Mouse (Mus musculus): Measurements from ENCODE around the gene Spata21.

The Spata21 gene

DNA sequence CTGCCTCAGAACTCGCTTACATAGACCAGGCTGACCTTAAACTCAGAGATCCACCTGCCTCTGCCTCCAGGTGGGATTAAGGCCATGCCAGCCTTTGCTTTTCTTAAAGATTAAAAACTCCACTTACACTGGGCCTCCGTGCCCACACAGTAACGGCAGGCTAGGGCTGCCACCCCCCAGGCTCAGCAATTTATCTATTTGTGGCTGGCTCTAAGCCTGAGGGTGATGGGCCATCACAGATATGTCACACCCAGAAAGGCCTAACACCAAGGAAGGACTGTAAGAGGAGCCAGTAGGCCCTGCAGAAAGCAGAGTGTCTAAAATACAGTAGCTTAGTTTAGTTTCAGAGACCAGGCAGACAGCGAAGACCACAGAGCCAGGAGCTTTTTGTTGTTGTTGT, 14.0 kb upstream of the Spata21 start:
- no peak for DNase-seq (ENCODE audit: low read depth, low spot score)

DNA sequence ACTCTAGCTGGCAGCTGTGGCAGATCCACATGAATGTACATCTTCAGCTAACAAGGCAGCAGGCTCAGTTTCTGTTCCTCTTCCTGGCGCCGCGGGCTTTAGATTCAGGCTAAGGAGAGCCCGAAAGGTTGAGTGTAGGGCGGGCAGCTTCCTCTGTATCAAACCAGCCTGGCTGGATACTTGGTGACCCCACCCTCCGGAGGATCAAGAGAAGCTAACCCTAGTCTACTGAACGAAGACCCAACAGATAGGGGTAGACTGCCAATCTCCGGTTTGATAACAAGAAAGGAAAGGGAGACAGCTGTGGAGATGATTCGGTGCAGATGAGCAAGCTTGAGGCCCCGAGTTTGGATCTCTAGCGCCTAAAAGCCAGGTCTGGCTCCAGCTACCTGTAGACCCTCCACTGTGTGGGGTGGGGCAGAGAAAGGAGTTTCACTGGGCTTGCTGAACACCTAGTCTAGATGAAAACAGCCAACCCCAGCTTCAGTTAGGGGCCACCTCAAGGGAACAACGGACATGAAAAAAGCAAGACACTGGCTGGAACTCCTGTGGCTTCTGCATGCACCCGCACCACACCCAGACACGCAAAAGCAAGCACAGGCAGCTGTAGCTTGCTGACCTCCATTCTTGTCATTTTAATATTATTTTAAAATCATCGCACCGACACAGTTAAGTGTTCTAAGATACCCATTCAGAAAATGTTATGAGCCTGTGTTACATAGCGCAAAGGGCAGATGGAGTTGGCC, 11.2 kb upstream of the Spata21 start:
- DNase-seq (ENCODE audit: low read depth, low spot score) = no peak

- peak; percentile 98 for DNase-seq (ENCODE audit: low read depth, low spot score)
Measured at GRCm38 (mm10) chr4:141077681-141078509, 10.2 kb upstream of the Spata21 start, which contains the start of gene Necap2. Gene Necap2 (minus strand): TSS chr4:141078357.

DNA sequence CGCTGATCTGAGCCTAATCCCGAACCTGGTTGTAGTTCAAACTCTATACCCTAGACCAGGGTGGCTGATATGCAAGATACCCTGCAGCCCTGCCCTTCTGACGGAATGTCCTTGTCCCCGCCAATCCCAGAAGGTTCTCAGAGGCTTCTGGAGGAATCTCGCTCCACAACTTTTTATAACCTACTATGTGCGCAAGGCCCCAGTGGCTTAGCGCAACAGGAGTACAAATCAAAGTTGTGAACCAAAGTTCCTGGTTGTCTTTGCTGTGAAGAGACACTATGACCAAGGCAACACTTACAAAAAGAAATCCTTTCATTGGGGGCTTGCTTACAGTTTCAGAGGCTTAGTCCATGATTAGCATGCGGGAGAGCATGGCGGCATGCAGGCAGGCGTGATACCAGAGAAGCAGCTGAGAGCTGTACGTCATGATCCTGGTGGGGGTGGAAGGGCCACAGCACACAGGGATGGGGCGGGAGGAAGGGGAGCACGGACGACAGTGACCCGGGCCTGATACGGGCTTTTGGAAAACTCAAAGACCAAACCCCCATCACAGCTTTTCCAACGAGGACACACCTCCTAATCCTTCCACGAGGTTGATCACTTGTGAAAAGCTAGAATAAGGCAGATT, 9.5 kb upstream of the Spata21 start:
- peak; percentile 72 for DNase-seq (ENCODE audit: low read depth, low spot score)

DNA sequence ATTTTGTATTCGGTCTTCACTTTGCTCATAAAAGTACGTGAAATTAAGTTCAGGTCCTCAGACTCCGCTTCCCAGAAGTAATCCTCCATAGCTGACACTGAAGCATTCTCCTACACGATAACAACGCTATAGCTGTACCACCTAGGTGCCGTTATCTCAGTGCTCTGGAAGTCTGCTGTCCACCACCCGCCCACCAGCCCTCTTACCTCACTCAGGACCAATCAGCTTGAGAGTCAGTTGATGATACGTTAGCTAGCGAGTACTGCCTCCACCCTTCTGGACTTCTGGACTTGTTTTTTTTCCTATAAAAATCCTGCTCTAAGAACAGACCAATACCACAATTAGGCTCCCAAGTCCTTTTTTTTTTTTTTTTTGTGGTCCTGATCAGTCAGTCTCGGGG, 1.3 kb upstream of the Spata21 start:
- no peak for DNase-seq (ENCODE audit: low read depth, low spot score)

GRCm38 (mm10) chr4:141088714-141089113, 581 bp downstream of the Spata21 start:
- DNase-seq (ENCODE audit: low read depth, low spot score) = no peak

- no peak for DNase-seq (ENCODE audit: low read depth, low spot score)
Measured at GRCm38 (mm10) chr4:141095016-141095415, 6.9 kb downstream of the Spata21 start.

GRCm38 (mm10) chr4:141096710-141097109, 8.6 kb downstream of the Spata21 start:
- peak; percentile 70 for DNase-seq (ENCODE audit: low read depth, low spot score)

DNA sequence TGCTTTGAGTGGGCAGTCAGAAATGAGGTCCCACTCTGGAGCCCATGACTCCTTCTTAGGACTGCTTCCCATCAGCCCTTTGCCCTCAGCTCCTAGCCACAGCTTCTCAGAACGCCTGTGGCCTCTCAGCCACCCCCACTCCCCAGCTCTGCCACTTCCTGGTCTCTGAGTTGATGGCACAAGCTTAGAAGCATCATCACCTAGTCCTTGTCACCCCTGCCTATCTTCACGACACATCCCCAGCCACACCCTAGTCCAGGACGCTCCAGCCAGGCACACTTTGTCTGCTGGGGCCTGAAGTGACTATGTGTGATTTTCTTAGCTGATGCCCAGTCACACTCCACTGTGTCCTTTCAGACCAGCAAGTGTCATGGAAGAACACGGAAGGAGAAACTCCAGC, 10.8 kb downstream of the Spata21 start:
- DNase-seq (ENCODE audit: low read depth, low spot score) = no peak

GRCm38 (mm10) chr4:141099956-141100355, 11.8 kb downstream of the Spata21 start:
- peak; percentile 44 for DNase-seq (ENCODE audit: low read depth, low spot score)

GRCm38 (mm10) chr4:141101291-141101690, 13.2 kb downstream of the Spata21 start:
- DNase-seq (ENCODE audit: low read depth, low spot score) = peak; percentile 70

- DNase-seq (ENCODE audit: low read depth, low spot score) = peak; percentile 84
Measured at GRCm38 (mm10) chr4:141101855-141102254, 13.7 kb downstream of the Spata21 start.

GRCm38 (mm10) chr4:141106526-141107183, 18.5 kb downstream of the Spata21 start:
- DNase-seq (ENCODE audit: low read depth, low spot score) = no peak

GRCm38 (mm10) chr4:141108196-141108732, 20.1 kb downstream of the Spata21 start:
- DNase-seq (ENCODE audit: low read depth, low spot score) = no peak

GRCm38 (mm10) chr4:141113831-141114230, 25.7 kb downstream of the Spata21 start:
- DNase-seq (ENCODE audit: low read depth, low spot score) = peak; percentile 75

DNA sequence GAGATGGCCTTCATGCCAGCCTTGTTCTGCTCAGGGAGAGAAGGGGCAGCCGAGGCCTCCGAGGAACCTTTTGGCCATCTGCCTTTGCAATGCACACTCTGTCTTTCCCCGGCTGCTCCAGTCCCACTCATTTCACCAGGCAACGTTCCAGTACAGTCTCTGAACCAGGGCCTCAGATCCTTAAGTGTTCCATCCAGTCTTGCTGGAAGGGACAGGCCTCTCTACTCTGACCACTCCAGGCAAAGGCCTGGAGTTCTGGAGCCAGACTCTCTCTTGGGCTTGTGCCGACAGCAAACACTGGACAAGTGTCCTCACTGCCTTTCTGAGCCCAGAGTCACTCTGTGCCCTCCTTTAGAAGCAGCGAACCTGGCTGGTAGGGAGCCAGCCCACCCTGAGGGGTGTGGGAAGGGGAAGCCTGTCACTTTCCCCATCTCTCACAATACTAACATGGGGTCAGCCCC, 26.4 kb downstream of the Spata21 start:
- DNase-seq (ENCODE audit: low read depth, low spot score) = no peak

DNA sequence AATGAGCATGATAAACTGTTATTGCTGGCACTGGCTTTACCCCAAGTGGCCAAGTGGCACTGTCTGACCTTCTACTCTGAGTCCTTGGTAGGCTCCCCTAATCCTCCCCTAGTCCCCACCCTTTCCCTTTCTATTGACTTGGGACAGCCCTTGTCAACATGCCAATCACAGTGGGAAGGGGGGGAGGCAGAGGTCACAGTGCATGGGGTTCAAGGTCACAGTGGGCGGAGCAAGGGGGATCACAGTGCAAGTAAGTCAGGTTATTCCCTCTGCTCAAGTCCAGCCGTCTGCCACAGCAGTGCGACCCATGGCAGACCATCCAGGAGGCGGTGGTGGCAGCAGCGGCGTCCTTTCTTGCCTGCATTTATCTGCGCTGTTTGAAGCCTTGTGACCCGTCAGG, 27.3 kb downstream of the Spata21 start:
- DNase-seq (ENCODE audit: low read depth, low spot score) = peak; percentile 95

DNA sequence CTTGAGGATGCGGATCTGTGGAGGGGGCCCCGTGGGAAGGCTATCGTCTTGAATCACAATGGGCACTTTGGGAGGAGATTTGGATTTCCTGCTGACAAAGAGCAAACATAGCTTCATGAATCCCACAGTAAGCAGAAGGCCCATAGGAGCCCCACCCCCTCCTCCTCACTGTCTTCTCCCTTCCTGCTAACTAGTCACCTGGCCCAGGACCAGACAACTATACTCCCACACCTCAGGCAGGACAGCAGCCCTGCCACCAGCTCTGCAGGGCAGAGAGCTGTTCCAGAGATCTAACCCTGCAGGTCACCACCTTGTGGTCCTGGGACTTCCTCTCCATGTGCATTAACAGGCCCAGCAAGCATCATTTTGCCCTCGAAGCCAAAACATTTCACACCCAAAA, 30.6 kb downstream of the Spata21 start:
- DNase-seq (ENCODE audit: low read depth, low spot score) = no peak

- DNase-seq (ENCODE audit: low read depth, low spot score) = peak; percentile 81
Measured at GRCm38 (mm10) chr4:141120700-141121099, 32.6 kb downstream of the Spata21 start.

DNA sequence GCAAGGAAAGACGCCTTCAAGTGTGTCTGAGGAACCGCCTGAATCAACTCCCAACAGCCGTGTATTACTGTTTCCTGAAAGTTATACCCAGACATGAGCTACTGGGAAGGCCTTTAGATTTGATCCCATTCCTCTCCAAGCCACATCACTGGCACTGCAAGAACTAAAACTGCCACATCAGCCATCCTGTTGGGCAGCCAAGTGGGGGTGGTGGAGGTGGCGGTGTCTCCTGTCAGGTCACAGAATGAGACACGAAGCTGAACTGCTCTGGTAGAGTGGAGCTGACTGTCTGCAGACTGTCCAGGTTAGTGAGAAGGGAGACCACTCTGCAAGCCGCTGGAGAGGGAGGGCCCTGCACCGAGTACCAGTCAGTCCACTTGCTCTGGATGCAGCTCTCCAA, 34.5 kb downstream of the Spata21 start:
- no peak for DNase-seq (ENCODE audit: low read depth, low spot score)

DNA sequence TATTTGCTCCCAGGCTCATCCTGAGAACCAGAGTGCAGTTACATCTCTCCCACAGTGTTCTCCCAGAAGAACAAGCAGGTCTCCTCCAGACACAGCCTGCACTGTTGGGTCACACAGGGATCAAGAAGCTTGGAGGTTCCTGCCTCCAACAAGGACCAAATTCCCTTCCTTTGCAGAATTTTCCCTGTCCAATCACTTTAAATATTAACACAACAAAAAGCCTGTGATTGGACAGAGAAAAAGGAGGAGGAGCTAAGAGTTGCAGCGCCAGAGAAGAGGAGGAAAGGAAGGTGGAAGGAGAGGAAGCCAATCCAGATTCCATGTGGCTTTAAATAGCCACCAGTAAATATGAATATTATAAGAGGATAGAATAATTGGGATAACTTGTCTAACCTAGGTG, 34.9 kb downstream of the Spata21 start:
- DNase-seq (ENCODE audit: low read depth, low spot score) = peak; percentile 53

All from R1 (cell line).